Mouse (Mus musculus): Measurements from ENCODE around the gene Ercc6. TPM values are rescaled to one million over a fixed set of nuclear protein-coding genes. Genes with fewer than 3 reads are reported as not detected.

Ercc6 gene
- polyA plus RNA-seq (2014; fragmentation: Illumina TruSeq; extraction: RNeasy Lipid Tissue Mini Kit (QIAGEN cat#74804); ENCODE audit: low read depth, low replicate concordance) = 7.7 TPM

GRCm38 (mm10) chr14:32513336-32514032 lies at the start of gene Ercc6:
Ercc6 (plus strand) TSS chr14:32513521.

GRCm38 (mm10) chr14:32464601-32465505 lies 48.5 kb upstream of the Ercc6 start, which contains the start of gene Slc18a3:
Slc18a3 (minus strand) TSS chr14:32464850.

GRCm38 (mm10) chr14:32465889-32466288 lies 47.4 kb upstream of the Ercc6 start, which contains the start of gene Chat:
Chat (minus strand) TSS chr14:32465989.

GRCm38 (mm10) chr14:32599290-32600041 lies 86.1 kb downstream of the Ercc6 start, which contains the start of gene Prrxl1:
Prrxl1 (plus strand) TSS chr14:32599407.

Other genes with a start within 250 kb of the Ercc6 start
- gene Ogdhl, start 191.5 kb upstream of the Ercc6 start, polyA plus RNA-seq (2014; fragmentation: Illumina TruSeq; extraction: RNeasy Lipid Tissue Mini Kit (QIAGEN cat#74804); ENCODE audit: low read depth, low replicate concordance) = 9.2 TPM
- gene 1700024G13Rik, start 125.1 kb upstream of the Ercc6 start, polyA plus RNA-seq (2014; fragmentation: Illumina TruSeq; extraction: RNeasy Lipid Tissue Mini Kit (QIAGEN cat#74804); ENCODE audit: low read depth, low replicate concordance) = 2.5 TPM
- gene Slc18a3, start 48.7 kb upstream of the Ercc6 start, polyA plus RNA-seq (2014; fragmentation: Illumina TruSeq; extraction: RNeasy Lipid Tissue Mini Kit (QIAGEN cat#74804); ENCODE audit: low read depth, low replicate concordance) = not detected
- not detected for gene Chat, start 47.5 kb upstream of the Ercc6 start, polyA plus RNA-seq (2014; fragmentation: Illumina TruSeq; extraction: RNeasy Lipid Tissue Mini Kit (QIAGEN cat#74804); ENCODE audit: low read depth, low replicate concordance)
- not detected for gene Prrxl1, start 85.9 kb downstream of the Ercc6 start, polyA plus RNA-seq (2014; fragmentation: Illumina TruSeq; extraction: RNeasy Lipid Tissue Mini Kit (QIAGEN cat#74804); ENCODE audit: low read depth, low replicate concordance)
- gene 3425401B19Rik, start 171.8 kb downstream of the Ercc6 start, polyA plus RNA-seq (2014; fragmentation: Illumina TruSeq; extraction: RNeasy Lipid Tissue Mini Kit (QIAGEN cat#74804); ENCODE audit: low read depth, low replicate concordance) = 0.45 TPM